Mouse (Mus musculus) stomach, postnatal 0 days (tissue): Measurements from ENCODE around the gene Med16.

Experiments used
- CTCF ChIP-seq: IDR thresholded peaks from 2 replicates; pipeline ENCODE4 v1.5.1; 2016; ENCODE audit warnings: antibody characterized with exemption, low read depth, mild to moderate bottlenecking, moderate library complexity
- EP300 ChIP-seq: optimal IDR thresholded peaks from 2 replicates; pipeline ENCODE3; 2016; ENCODE audit warnings: antibody characterized with exemption

DNA sequence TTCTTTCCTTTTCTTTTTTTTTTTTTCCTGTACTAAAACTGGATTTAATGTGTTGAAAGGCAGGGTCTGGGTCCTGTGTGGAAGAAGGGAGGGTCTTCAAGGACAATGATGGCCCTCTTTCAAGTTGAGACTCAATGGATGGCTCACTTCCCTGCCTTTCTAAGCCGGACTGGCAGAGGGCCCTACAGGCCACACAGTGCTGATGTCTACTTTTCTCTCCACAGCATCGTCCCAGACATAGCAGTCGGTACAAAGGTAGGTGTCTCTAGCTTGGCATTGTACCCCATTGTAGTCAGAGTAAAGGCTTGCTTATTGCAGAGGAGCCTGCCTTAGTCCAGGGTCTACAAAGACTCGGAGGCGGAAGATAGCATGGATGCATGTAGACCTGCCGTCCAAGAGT is 52.4 kb downstream of the Med16 start:
- no peak for TF ChIP-seq CTCF
- no peak for TF ChIP-seq EP300
